Mouse (Mus musculus) intestine, embryonic 15.5 days (tissue): ENCODE results near the gene Gm10644. TPM values are rescaled to one million over a fixed set of nuclear protein-coding genes. Genes with fewer than 3 reads are reported as not detected.
A peak's percentile ranks its signal among the peaks of the same experiment; 100 is the strongest.

Experiments used
- ATAC-seq: fragments of 200-750 bp; cut with Nextera tagmentation; 2 replicates; pipeline ENCODE4 v1.8.0; 2017; ENCODE audit warnings: moderate TSS enrichment, moderate library complexity
- H3K27ac ChIP-seq: fragments of 300-500 bp; sonication (generic); 2 replicates; pipeline ENCODE4 v1.5.1; 2015; ENCODE audit warnings: mild to moderate bottlenecking, inconsistent platforms
- H3K27me3 ChIP-seq: fragments of 300-500 bp; sonication (generic); replicated peaks from 2 replicates; pipeline ENCODE4 v1.6.1; 2015; ENCODE audit warnings: inconsistent platforms
- H3K36me3 ChIP-seq: fragments of 300-500 bp; sonication (generic); 2 replicates; pipeline ENCODE4 v1.6.1; 2015; ENCODE audit warnings: inconsistent platforms
- H3K4me1 ChIP-seq: fragments of 300-500 bp; sonication (generic); replicated peaks from 2 replicates; pipeline ENCODE4 v1.6.1; 2015; ENCODE audit warnings: inconsistent platforms
- H3K4me2 ChIP-seq: fragments of 300-500 bp; sonication (generic); replicated peaks from 2 replicates; pipeline ENCODE4 v1.6.1; 2015; ENCODE audit warnings: mild to moderate bottlenecking, inconsistent platforms
- H3K4me3 ChIP-seq: fragments of 300-500 bp; sonication (generic); replicated peaks from 2 replicates; pipeline ENCODE4 v1.5.1; 2015; ENCODE audit warnings: inconsistent platforms
- H3K9ac ChIP-seq: fragments of 300-500 bp; sonication (generic); 2 replicates; pipeline ENCODE4 v1.6.1; 2015; ENCODE audit warnings: inconsistent platforms
- H3K9me3 ChIP-seq: fragments of 300-500 bp; sonication (generic); 2 replicates; pipeline ENCODE4 v1.6.1; 2016; ENCODE audit warnings: inconsistent platforms
- WGBS: fragments of 180-500 bp; shearing (Covaris S2); methylation state at CpG from one replicate; pipeline ENCODE4 v1.1.7; 2015; 5-methylcytosine and 5-hydroxymethylcytosine counted together
- polyA plus RNA-seq: library from polyadenylated mRNA; unstranded; fragments of >200 nt; fragmentation: Nextera tagmentation; extraction: Ambion mirVana; gene quantifications from 2 replicates; pipeline ENCODE4 v1.2.1, GENCODE M21; 2015

The Gm10644 gene
- polyA plus RNA-seq, 1 experiment from 2014 or later: 0.44 TPM

DNA sequence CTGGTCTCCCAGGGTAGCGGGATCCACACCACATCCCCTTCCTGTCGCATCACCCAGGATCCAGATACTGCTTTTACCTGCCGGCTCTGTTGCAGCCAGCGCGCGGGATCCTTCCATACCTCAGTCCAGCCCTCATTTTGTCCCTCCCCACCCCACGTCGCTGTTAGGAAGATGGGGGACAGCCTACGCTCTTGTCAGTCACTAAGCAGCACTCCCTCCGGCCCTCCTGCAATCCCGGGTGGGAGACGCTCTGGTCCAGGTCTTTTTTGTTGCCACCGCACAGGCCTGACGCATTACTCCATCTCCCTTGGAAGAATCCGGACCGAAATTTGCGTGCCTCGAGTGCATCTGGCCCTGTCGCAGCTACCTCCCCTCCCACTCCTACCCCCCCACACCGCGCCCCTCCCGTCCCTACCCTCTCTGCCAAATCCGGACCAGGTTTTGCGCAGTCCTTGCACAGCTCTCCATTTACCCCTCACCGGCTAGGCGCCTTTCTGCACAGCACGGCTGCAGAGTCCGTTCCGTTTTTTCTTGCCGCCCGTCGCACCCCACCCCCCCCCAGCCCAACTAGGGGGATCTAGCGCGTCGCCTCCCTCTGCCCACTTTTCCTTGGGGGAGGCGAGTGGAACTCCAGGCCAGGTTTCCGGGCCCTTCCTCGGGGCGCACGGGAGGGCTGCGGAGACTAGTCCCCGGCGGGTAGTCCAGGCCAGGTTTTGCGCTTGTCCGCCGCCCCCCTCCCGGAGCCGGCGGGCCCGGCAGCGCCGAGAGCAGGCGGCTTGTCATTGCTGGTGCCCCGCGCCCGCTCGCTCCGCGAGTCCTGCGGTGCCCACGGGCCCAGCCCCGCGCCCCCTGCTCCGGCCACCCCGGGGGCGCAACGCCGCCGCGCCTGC, 55.4 kb downstream of the Gm10644 start, which contains the start of gene Adgrl1:
Gene Adgrl1 (plus strand): TSS at position 743 of the 890 bp plus-strand sequence.
- H3K4me2 ChIP-seq: peak within 1 kb of the TSS; percentile 91
- WGBS: under 1% methylated on average over 69 of the region's 70 CpGs
- peak within 1 kb of the TSS; percentile 87 for H3K4me3 ChIP-seq
- peaks cover 47% of the 10 kb centered on the region for H3K4me1 ChIP-seq
- no peaks in the 10 kb centered on the region for H3K36me3 ChIP-seq
- no peaks in the 10 kb centered on the region for H3K9me3 ChIP-seq
- peak; percentile 85 for ATAC-seq
- peaks cover 16% of the 10 kb centered on the region; the same call in 1 of the 2 replicates for H3K27me3 ChIP-seq
- H3K9ac ChIP-seq: peak within 1 kb of the TSS; percentile 74
- peak within 1 kb of the TSS; percentile 97 for H3K27ac ChIP-seq

- peak overlapping the region; percentile 87 for H3K4me3 ChIP-seq
- H3K9ac ChIP-seq: peak overlapping the region; percentile 74; the same call in 1 of the 2 replicates
- peak; percentile 42 for ATAC-seq
- peak overlapping the region; percentile 91 for H3K4me2 ChIP-seq
- peaks cover 18% of the 10 kb centered on the region; the same call in 1 of the 2 replicates for H3K27me3 ChIP-seq
- no peaks in the 10 kb centered on the region for H3K36me3 ChIP-seq
- H3K27ac ChIP-seq: peak overlapping the region; percentile 97
- WGBS: 1% methylated on average over 13 of the region's 13 CpGs
- no peaks in the 10 kb centered on the region for H3K9me3 ChIP-seq
- peaks cover 44% of the 10 kb centered on the region for H3K4me1 ChIP-seq
Measured at GRCm38 (mm10) chr8:83898985-83899362, 56.0 kb downstream of the Gm10644 start.

GRCm38 (mm10) chr8:83898456-83898855, 56.5 kb downstream of the Gm10644 start:
- peaks cover 18% of the 10 kb centered on the region; the same call in 1 of the 2 replicates for H3K27me3 ChIP-seq
- ATAC-seq: no peak
- no peaks in the 10 kb centered on the region for H3K9me3 ChIP-seq
- 3% methylated on average over 10 of the region's 10 CpGs for WGBS
- H3K9ac ChIP-seq: no peak overlapping the region
- peaks cover 38% of the 10 kb centered on the region for H3K4me1 ChIP-seq
- H3K4me2 ChIP-seq: peak overlapping the region; percentile 91
- H3K36me3 ChIP-seq: no peaks in the 10 kb centered on the region
- peak overlapping the region; percentile 87 for H3K4me3 ChIP-seq
- peak overlapping the region; percentile 97 for H3K27ac ChIP-seq

- H3K4me1 ChIP-seq: peaks cover 26% of the 10 kb centered on the region
- peak overlapping the region; percentile 29 for H3K4me3 ChIP-seq
- WGBS: 3% methylated on average over 26 of the region's 26 CpGs
- H3K9me3 ChIP-seq: no peaks in the 10 kb centered on the region
- no peak overlapping the region for H3K27ac ChIP-seq
- ATAC-seq: no peak
- peak overlapping the region; percentile 69 for H3K4me2 ChIP-seq
- H3K36me3 ChIP-seq: no peaks in the 10 kb centered on the region
- H3K27me3 ChIP-seq: peaks cover 18% of the 10 kb centered on the region; the same call in 1 of the 2 replicates
- H3K9ac ChIP-seq: no peak overlapping the region
Measured at GRCm38 (mm10) chr8:83897211-83897610, 57.8 kb downstream of the Gm10644 start.

DNA sequence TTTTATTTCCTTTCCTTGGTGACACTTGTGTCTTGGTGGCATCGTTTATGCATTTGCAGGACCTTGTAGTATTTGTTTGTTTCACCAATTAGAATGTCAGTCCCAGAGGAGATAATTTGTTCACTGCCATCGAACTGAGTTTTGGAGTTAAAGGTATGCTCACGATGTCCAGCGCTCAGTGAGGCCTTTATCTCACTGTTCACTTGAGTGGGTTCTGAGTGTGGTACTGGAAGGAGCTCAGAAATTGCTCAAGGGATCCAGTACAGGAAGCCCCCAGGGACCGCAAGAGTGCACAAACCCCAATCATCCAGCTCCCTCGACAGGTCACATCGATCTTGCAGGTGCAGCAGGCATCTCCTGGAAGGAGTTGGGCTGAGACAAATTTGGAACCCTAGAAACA, 58.5 kb downstream of the Gm10644 start:
- no peak overlapping the region for H3K9ac ChIP-seq
- WGBS: 93% methylated on average over 7 of the region's 7 CpGs
- no peaks in the 10 kb centered on the region for H3K36me3 ChIP-seq
- H3K4me2 ChIP-seq: no peak overlapping the region
- H3K27me3 ChIP-seq: peaks cover 18% of the 10 kb centered on the region; the same call in 1 of the 2 replicates
- H3K27ac ChIP-seq: no peak overlapping the region
- ATAC-seq: no peak
- no peak overlapping the region for H3K4me3 ChIP-seq
- peaks cover 19% of the 10 kb centered on the region for H3K4me1 ChIP-seq
- no peaks in the 10 kb centered on the region for H3K9me3 ChIP-seq

DNA sequence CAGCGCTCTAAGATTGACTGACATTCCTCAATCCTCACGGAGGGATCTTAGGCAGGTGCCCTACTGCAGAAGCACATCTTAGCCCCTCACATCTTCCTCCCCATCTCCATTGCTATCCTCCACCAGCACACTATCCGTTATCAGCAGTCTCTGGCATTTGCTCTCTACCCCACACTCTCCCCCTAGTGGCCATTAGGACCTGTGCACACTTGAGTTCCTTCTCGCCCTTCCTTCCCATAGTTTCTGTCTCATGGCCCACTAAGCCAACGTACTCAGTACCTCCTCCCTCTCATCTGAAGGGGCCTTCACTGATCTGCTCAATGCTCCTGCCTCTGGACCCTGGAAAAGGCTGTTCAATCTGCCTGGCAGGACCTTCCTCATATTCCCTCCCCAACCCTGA, 59.1 kb downstream of the Gm10644 start:
- Histone ChIP-seq H3K9me3 (no peaks in the 10 kb centered on the region), H3K4me2 (no peak overlapping the region), H3K27ac (no peak overlapping the region), H3K9ac (no peak overlapping the region), H3K36me3 (no peaks in the 10 kb centered on the region), H3K4me1 (peaks cover 14% of the 10 kb centered on the region), H3K27me3 (peaks cover 18% of the 10 kb centered on the region; the same call in 1 of the 2 replicates), H3K4me3 (no peak overlapping the region)
- WGBS: 9% methylated on average over 5 of the region's 5 CpGs
- no peak for ATAC-seq

GRCm38 (mm10) chr8:83893915-83894314, 61.1 kb downstream of the Gm10644 start:
- Histone ChIP-seq H3K4me3 (no peak overlapping the region), H3K4me1 (peaks cover 9% of the 10 kb centered on the region), H3K9me3 (no peaks in the 10 kb centered on the region), H3K9ac (no peak overlapping the region), H3K36me3 (no peaks in the 10 kb centered on the region), H3K27ac (no peak overlapping the region), H3K4me2 (no peak overlapping the region), H3K27me3 (peaks cover 18% of the 10 kb centered on the region; the same call in 1 of the 2 replicates)
- WGBS: 3% methylated on average over 5 of the region's 5 CpGs
- no peak for ATAC-seq

GRCm38 (mm10) chr8:83892061-83892460, 62.9 kb downstream of the Gm10644 start:
- Histone ChIP-seq H3K27me3 (peaks cover 18% of the 10 kb centered on the region; the same call in 1 of the 2 replicates), H3K4me2 (no peak overlapping the region), H3K4me1 (peaks cover 2% of the 10 kb centered on the region), H3K36me3 (no peaks in the 10 kb centered on the region), H3K27ac (no peak overlapping the region), H3K9me3 (no peaks in the 10 kb centered on the region), H3K4me3 (no peak overlapping the region), H3K9ac (no peak overlapping the region)
- WGBS: 45% methylated on average over 4 of the region's 4 CpGs
- ATAC-seq: no peak

- Histone ChIP-seq H3K36me3 (no peaks in the 10 kb centered on the region), H3K9me3 (no peaks in the 10 kb centered on the region), H3K27me3 (no peaks in the 10 kb centered on the region), H3K9ac (no peak overlapping the region), H3K27ac (no peak overlapping the region), H3K4me3 (no peak overlapping the region), H3K4me2 (no peak overlapping the region), H3K4me1 (no peaks in the 10 kb centered on the region)
- 53% methylated on average over 2 of the region's 2 CpGs for WGBS
- no peak for ATAC-seq
Measured at GRCm38 (mm10) chr8:83888409-83888808, 66.6 kb downstream of the Gm10644 start.

Other genes with a start within 250 kb of the Gm10644 start
- 215 and 226 TPM in 2 replicates for gene Ddx39, start 240.0 kb downstream of the Gm10644 start, polyA plus RNA-seq
- gene Adgre5, start 213.9 kb downstream of the Gm10644 start, polyA plus RNA-seq: 32.3 and 35.4 TPM in 2 replicates
- gene Adgrl1, start 55.1 kb downstream of the Gm10644 start, polyA plus RNA-seq: 11.0 and 13.4 TPM in 2 replicates
- 57.8 and 60.9 TPM in 2 replicates for gene Asf1b, start 302 bp upstream of the Gm10644 start, polyA plus RNA-seq
- gene Prkaca, start 17.8 kb upstream of the Gm10644 start, polyA plus RNA-seq: 115 and 121 TPM in 2 replicates
- gene Samd1, start 42.5 kb upstream of the Gm10644 start, polyA plus RNA-seq: 8.4 and 8.7 TPM in 2 replicates
- 0.86 and 0.87 TPM in 2 replicates for gene 1700067K01Rik, start 46.3 kb upstream of the Gm10644 start, polyA plus RNA-seq
- gene 2210011C24Rik, start 57.0 kb upstream of the Gm10644 start, polyA plus RNA-seq: 1.5 and 1.6 TPM in 2 replicates
- gene Palm3, start 66.3 kb upstream of the Gm10644 start, polyA plus RNA-seq: 8.9 and 9.4 TPM in 2 replicates
- 1.3 and 1.5 TPM in 2 replicates for gene Il27ra, start 87.4 kb upstream of the Gm10644 start, polyA plus RNA-seq
- gene Rln3, start 89.8 kb upstream of the Gm10644 start, polyA plus RNA-seq: 0.28 and 0.31 TPM in 2 replicates
- 0.92 and 1.3 TPM in 2 replicates for gene Gm10643, start 109.9 kb upstream of the Gm10644 start, polyA plus RNA-seq
- 7.3 and 7.9 TPM in 2 replicates for gene Rfx1, start 111.6 kb upstream of the Gm10644 start, polyA plus RNA-seq
- gene Dcaf15, start 149.6 kb upstream of the Gm10644 start, polyA plus RNA-seq: 8.4 and 9.9 TPM in 2 replicates
- 0.33 and 0.62 TPM in 2 replicates for gene Podnl1, start 170.8 kb upstream of the Gm10644 start, polyA plus RNA-seq
- 20.7 and 21.7 TPM in 2 replicates for gene Cc2d1a, start 192.7 kb upstream of the Gm10644 start, polyA plus RNA-seq
- 0.65 and 0.93 TPM in 2 replicates for gene 4930432K21Rik, start 192.8 kb upstream of the Gm10644 start, polyA plus RNA-seq
- 2.5 and 2.9 TPM in 2 replicates for gene Nanos3, start 230.0 kb upstream of the Gm10644 start, polyA plus RNA-seq